Mouse (Mus musculus) myocyte (in vitro differentiated cells): ENCODE results near the gene Itgav. TPM values are rescaled to one million over a fixed set of nuclear protein-coding genes. Genes with fewer than 3 reads are reported as not detected.

Experiments
- H3K27me3 ChIP-seq: one replicate; pipeline ENCODE4 v1.6.1; 2011; ENCODE audit not compliant: control insufficient read depth, insufficient read depth, insufficient read length
- H3K36me3 ChIP-seq: one replicate; pipeline ENCODE4 v1.6.1; 2011; ENCODE audit not compliant: control insufficient read depth, insufficient read depth
- H3K4me2 ChIP-seq: one replicate; pipeline ENCODE4 v1.6.1; 2011; ENCODE audit warnings: low read depth, control low read depth
- H3K4me3 ChIP-seq: one replicate; pipeline ENCODE4 v1.5.1; 2011; ENCODE audit warnings: mild to moderate bottlenecking, control low read depth, moderate library complexity
- H3K79me2 ChIP-seq: one replicate; pipeline ENCODE4 v1.6.1; 2011; ENCODE audit not compliant: control insufficient read depth, insufficient read depth
- H3ac ChIP-seq: one replicate; pipeline ENCODE4 v1.6.1; 2011; ENCODE audit not compliant: control insufficient read depth, insufficient read length
- CEBPB ChIP-seq: IDR thresholded peaks from 2 replicates; pipeline ENCODE4 v1.6.1; 2011; ENCODE audit warnings: mild to moderate bottlenecking, moderate library complexity; ENCODE audit not compliant: poor library complexity, insufficient read depth, severe bottlenecking
- E2F4 ChIP-seq: IDR thresholded peaks from one replicate; pipeline ENCODE4 v1.6.1; 2011; ENCODE audit warnings: mild to moderate bottlenecking, control low read depth, moderate library complexity; ENCODE audit not compliant: insufficient read depth
- MAX ChIP-seq: IDR thresholded peaks from one replicate; pipeline ENCODE4 v1.6.1; 2011; ENCODE audit warnings: low read depth, mild to moderate bottlenecking, control low read depth
- MYOD1 ChIP-seq, 3 experiments: IDR thresholded peaks; one replicate each; pipeline ENCODE4 v1.6.1; 2011; ENCODE audit warnings: control low read depth in 2 of 3, low read depth in 2 of 3, mild to moderate bottlenecking in 2 of 3, moderate library complexity in 1 of 3; ENCODE audit not compliant: insufficient read length in 2 of 3, control insufficient read depth in 1 of 3
- MYOG ChIP-seq, 3 experiments: IDR thresholded peaks; one replicate each; pipeline ENCODE4 v1.6.1; 2011; ENCODE audit warnings: control low read depth in 2 of 3, low read depth in 2 of 3, mild to moderate bottlenecking in 2 of 3; ENCODE audit not compliant: insufficient read length in 2 of 3, control insufficient read depth in 1 of 3, insufficient read depth in 1 of 3
- POLR2A ChIP-seq: IDR thresholded peaks from one replicate; pipeline ENCODE4 v1.6.1; 2011; ENCODE audit warnings: low read depth, mild to moderate bottlenecking, control low read depth, moderate library complexity; ENCODE audit not compliant: insufficient read length
- POLR2AphosphoS2 ChIP-seq: IDR thresholded peaks from one replicate; pipeline ENCODE4 v1.6.1; 2011; ENCODE audit warnings: low read depth, control low read depth; ENCODE audit not compliant: insufficient read length
- REST ChIP-seq: IDR thresholded peaks from one replicate; pipeline ENCODE4 v1.6.1; 2011; ENCODE audit warnings: mild to moderate bottlenecking, control low read depth, moderate library complexity; ENCODE audit not compliant: insufficient read depth, insufficient read length
- SRF ChIP-seq: IDR thresholded peaks from one replicate; pipeline ENCODE4 v1.6.1; 2011; ENCODE audit warnings: low read depth; ENCODE audit not compliant: control insufficient read depth, insufficient read length
- TCF12 ChIP-seq: IDR thresholded peaks from one replicate; pipeline ENCODE4 v1.6.1; 2011; ENCODE audit warnings: mild to moderate bottlenecking, control low read depth; ENCODE audit not compliant: poor library complexity, insufficient read depth, severe bottlenecking
- TCF3 ChIP-seq: IDR thresholded peaks from one replicate; pipeline ENCODE4 v1.6.1; 2011; ENCODE audit warnings: low read depth, control low read depth; ENCODE audit not compliant: insufficient read length
- USF1 ChIP-seq: IDR thresholded peaks from one replicate; pipeline ENCODE4 v1.6.1; 2011; ENCODE audit warnings: low read depth, mild to moderate bottlenecking, control low read depth, moderate library complexity
- polyA plus RNA-seq: library from polyadenylated mRNA; unstranded; fragments of >200 nt; fragmentation: generic; extraction: Trizol; gene quantifications from one replicate; pipeline ENCODE4 v1.2.1, GENCODE M21; 2012; ENCODE audit warnings: missing spikeins

Gene Itgav
- polyA plus RNA-seq, 1 experiment, result 26.2 TPM

GRCm38 (mm10) chr2:83681332-83681731, 42.9 kb upstream of the Itgav start:
- H3ac ChIP-seq, result no peak overlapping the region

GRCm38 (mm10) chr2:83681785-83682184, 42.4 kb upstream of the Itgav start:
- Histone ChIP-seq H3K4me2 (no peak overlapping the region), H3K79me2 (no peaks in the 10 kb centered on the region), H3K27me3 (no peaks in the 10 kb centered on the region), H3ac (no peak overlapping the region), H3K36me3 (peaks cover 6% of the 10 kb centered on the region), H3K4me3 (no peak overlapping the region)
- TF ChIP-seq POLR2AphosphoS2 (no peak), E2F4 (no peak), SRF (no peak), USF1 (no peak), MAX (no peak), MYOG (IDR thresholded peaks at IDR 0.05; ENCODE audit: control insufficient read depth in 1 of 3, insufficient read depth in 1 of 3, insufficient read length in 2 of 3, low read depth in 2 of 3) (no peak), REST (no peak), TCF12 (no peak), CEBPB (no peak), TCF3 (no peak), POLR2A (no peak), MYOD1 (IDR thresholded peaks at IDR 0.05; ENCODE audit: control insufficient read depth in 1 of 3, insufficient read length in 2 of 3, low read depth in 2 of 3) (no peak)

More at GRCm38 (mm10) chr2:83681332-83681731, 42.9 kb upstream of the Itgav start:
- no peak for TF ChIP-seq E2F4
- no peak for TF ChIP-seq SRF
- TF ChIP-seq TCF12, result no peak
- TF ChIP-seq USF1, result no peak
- no peak for TF ChIP-seq POLR2AphosphoS2
- no peak for TF ChIP-seq POLR2A
- TF ChIP-seq CEBPB, result no peak
- no peak for TF ChIP-seq MAX
- no peak for TF ChIP-seq MYOG (IDR thresholded peaks at IDR 0.05; ENCODE audit: control insufficient read depth in 1 of 3, insufficient read depth in 1 of 3, insufficient read length in 2 of 3, low read depth in 2 of 3)
- no peak for TF ChIP-seq TCF3
- TF ChIP-seq MYOD1 (IDR thresholded peaks at IDR 0.05; ENCODE audit: control insufficient read depth in 1 of 3, insufficient read length in 2 of 3, low read depth in 2 of 3), result no peak
- TF ChIP-seq REST, result no peak
- no peak overlapping the region for H3K4me3 ChIP-seq
- peaks cover 6% of the 10 kb centered on the region for H3K36me3 ChIP-seq
- H3K79me2 ChIP-seq, result no peaks in the 10 kb centered on the region
- H3K27me3 ChIP-seq, result no peaks in the 10 kb centered on the region
- no peak overlapping the region for H3K4me2 ChIP-seq

- Histone ChIP-seq H3K4me2 (no peak overlapping the region), H3K27me3 (no peaks in the 10 kb centered on the region), H3K79me2 (no peaks in the 10 kb centered on the region), H3K36me3 (peaks cover 6% of the 10 kb centered on the region), H3K4me3 (no peak overlapping the region), H3ac (no peak overlapping the region)
- TF ChIP-seq TCF12, result no peak
- no peak for TF ChIP-seq POLR2AphosphoS2
- TF ChIP-seq MYOD1 (IDR thresholded peaks at IDR 0.05; ENCODE audit: control insufficient read depth in 1 of 3, insufficient read length in 2 of 3, low read depth in 2 of 3), result no peak
- TF ChIP-seq SRF, result no peak
- TF ChIP-seq MAX, result no peak
Measured at GRCm38 (mm10) chr2:83682282-83682681, 41.9 kb upstream of the Itgav start.

GRCm38 (mm10) chr2:83683731-83684519, 40.3 kb upstream of the Itgav start:
- Histone ChIP-seq H3K79me2 (no peaks in the 10 kb centered on the region), H3K27me3 (no peaks in the 10 kb centered on the region), H3K4me3 (no peak overlapping the region), H3K36me3 (no peaks in the 10 kb centered on the region), H3ac (no peak overlapping the region), H3K4me2 (no peak overlapping the region)
- TF ChIP-seq SRF, result no peak
- TF ChIP-seq CEBPB, result no peak

- Histone ChIP-seq H3K4me2 (no peak overlapping the region), H3K4me3 (no peak overlapping the region), H3K36me3 (no peaks in the 10 kb centered on the region), H3K79me2 (no peaks in the 10 kb centered on the region), H3ac (no peak overlapping the region), H3K27me3 (no peaks in the 10 kb centered on the region)
- TF ChIP-seq POLR2A (no peak), MAX (no peak), SRF (no peak), USF1 (no peak), TCF3 (no peak), REST (no peak), MYOD1 (IDR thresholded peaks at IDR 0.05; ENCODE audit: control insufficient read depth in 1 of 3, insufficient read length in 2 of 3, low read depth in 2 of 3) (no peak), TCF12 (no peak), POLR2AphosphoS2 (no peak), MYOG (IDR thresholded peaks at IDR 0.05; ENCODE audit: control insufficient read depth in 1 of 3, insufficient read depth in 1 of 3, insufficient read length in 2 of 3, low read depth in 2 of 3) (no peak), E2F4 (no peak), CEBPB (no peak)
Measured at GRCm38 (mm10) chr2:83684691-83685090, 39.5 kb upstream of the Itgav start.
